Mouse (Mus musculus) liver, postnatal 0 days (tissue): ENCODE measurements around the gene Mcpt1.

Source experiments
- CTCF ChIP-seq: sonication (generic); IDR thresholded peaks from 2 replicates; pipeline ENCODE4 v1.5.1; 2016; ENCODE audit warnings: antibody characterized with exemption, low read depth
- EP300 ChIP-seq: IDR thresholded peaks from 2 replicates; pipeline ENCODE4 v1.6.1; 2016; ENCODE audit warnings: antibody characterized with exemption, low read depth, mild to moderate bottlenecking

DNA sequence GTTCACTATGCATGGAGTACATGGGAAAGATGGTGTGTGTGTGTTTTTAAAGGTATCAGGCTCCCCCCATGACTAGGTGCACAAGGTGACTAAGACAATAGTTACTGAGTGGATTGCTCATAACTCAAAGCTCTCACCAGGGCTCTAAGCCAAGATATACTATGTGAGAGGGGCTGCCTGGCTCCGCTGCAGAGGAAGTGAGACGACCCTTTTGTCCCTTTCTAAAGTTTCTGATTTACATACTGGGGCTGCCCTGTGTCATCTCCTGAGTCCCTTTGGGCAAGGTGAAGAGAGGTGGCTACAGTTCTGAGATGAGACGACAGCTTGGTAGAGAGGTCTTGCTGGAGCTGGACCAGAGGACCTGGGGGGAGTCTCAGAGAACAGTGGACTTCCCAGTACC, 4.6 kb upstream of the Mcpt1 start:
- TF ChIP-seq EP300 (no peak), CTCF (no peak)
